Mouse (Mus musculus): Measurements from ENCODE around the gene Krt2.

DNA sequence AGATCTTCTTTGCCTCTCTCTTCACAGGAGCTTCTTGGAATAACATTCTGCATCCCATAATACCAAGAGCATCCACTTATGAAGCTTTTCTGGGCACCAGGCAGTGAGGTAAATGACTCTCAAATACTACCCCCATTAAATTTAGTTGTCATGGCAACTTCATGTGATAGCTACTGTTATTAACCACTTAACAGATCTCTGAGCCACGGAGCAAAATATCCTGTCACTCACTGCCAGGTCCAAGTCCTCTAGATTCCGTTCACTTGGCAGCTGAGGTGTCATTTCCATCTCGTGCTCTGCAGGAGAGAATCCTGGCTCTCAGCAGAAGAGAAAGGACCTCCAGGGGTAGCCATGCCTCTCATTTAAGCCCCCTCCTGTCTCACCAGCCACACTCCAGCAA, 27.1 kb downstream of the Krt2 start:
- TF ChIP-seq CTCF (IDR thresholded peaks at IDR 0.05; ENCODE audit: insufficient read depth, low read length): no peak
- no peak for TF ChIP-seq POLR2A (IDR thresholded peaks at IDR 0.05; ENCODE audit: borderline replicate concordance, extremely low read depth, low read depth, low read length)
